Mouse (Mus musculus): Measurements from ENCODE around the gene Gimap9. TPM values are rescaled to one million over a fixed set of nuclear protein-coding genes. Genes with fewer than 3 reads are reported as not detected.

The Gimap9 gene
- polyA plus RNA-seq, 1 experiment, result 0.98 TPM

GRCm38 (mm10) chr6:48646309-48646690 lies 29.6 kb upstream of the Gimap9 start:
- no peak for DNase-seq
- no peaks in the 10 kb centered on the region for H3K4me1 ChIP-seq (ENCODE audit: control insufficient read depth, insufficient read depth, low read length)
- 88% methylated on average over 4 of the region's 4 CpGs for WGBS
- H3K27ac ChIP-seq (ENCODE audit: insufficient read depth, low read length), result no peak overlapping the region
- H3K4me3 ChIP-seq (replicated peaks; ENCODE audit: insufficient read depth, low read depth, low read length), result no peak overlapping the region
- no peaks in the 10 kb centered on the region for H3K27me3 ChIP-seq (ENCODE audit: control insufficient read depth, insufficient read depth, low read length)
- TF ChIP-seq POLR2A (IDR thresholded peaks at IDR 0.05; ENCODE audit: borderline replicate concordance, insufficient read depth, low read length) (no peak), CTCF (IDR thresholded peaks at IDR 0.05; ENCODE audit: borderline replicate concordance, insufficient read depth, low read depth, low read length) (no peak)

GRCm38 (mm10) chr6:48646995-48647394 lies 28.9 kb upstream of the Gimap9 start, which contains the start of gene Gimap8:
Gene Gimap8 (plus strand): TSS chr6:48647234.
- no peak within 1 kb of the TSS for H3K27ac ChIP-seq (ENCODE audit: insufficient read depth, low read length)
- 38% methylated on average over 3 of the region's 3 CpGs for WGBS
- no peaks in the 10 kb centered on the region for H3K27me3 ChIP-seq (ENCODE audit: control insufficient read depth, insufficient read depth, low read length)
- TF ChIP-seq CTCF (IDR thresholded peaks at IDR 0.05; ENCODE audit: borderline replicate concordance, insufficient read depth, low read depth, low read length) (no peak), POLR2A (IDR thresholded peaks at IDR 0.05; ENCODE audit: borderline replicate concordance, insufficient read depth, low read length) (no peak)
- H3K4me1 ChIP-seq (ENCODE audit: control insufficient read depth, insufficient read depth, low read length), result no peaks in the 10 kb centered on the region
- DNase-seq, result no peak
- no peak within 1 kb of the TSS for H3K4me3 ChIP-seq (replicated peaks; ENCODE audit: insufficient read depth, low read depth, low read length)

- Histone ChIP-seq H3K4me3 (replicated peaks; ENCODE audit: insufficient read depth, low read depth, low read length) (no peak overlapping the region), H3K27ac (ENCODE audit: insufficient read depth, low read length) (no peak overlapping the region), H3K27me3 (ENCODE audit: control insufficient read depth, insufficient read depth, low read length) (no peaks in the 10 kb centered on the region), H3K4me1 (ENCODE audit: control insufficient read depth, insufficient read depth, low read length) (no peaks in the 10 kb centered on the region)
- no peak for DNase-seq
- 86% methylated on average over 2 of the region's 2 CpGs for WGBS
- no peak for TF ChIP-seq POLR2A (IDR thresholded peaks at IDR 0.05; ENCODE audit: borderline replicate concordance, insufficient read depth, low read length)
- no peak for TF ChIP-seq CTCF (IDR thresholded peaks at IDR 0.05; ENCODE audit: borderline replicate concordance, insufficient read depth, low read depth, low read length)
These were observed 28.3 kb upstream of the Gimap9 start for GRCm38 (mm10) chr6:48647611-48648010.

- Histone ChIP-seq H3K4me1 (ENCODE audit: control insufficient read depth, insufficient read depth, low read length) (no peaks in the 10 kb centered on the region), H3K27me3 (ENCODE audit: control insufficient read depth, insufficient read depth, low read length) (no peaks in the 10 kb centered on the region), H3K4me3 (replicated peaks; ENCODE audit: insufficient read depth, low read depth, low read length) (no peak overlapping the region), H3K27ac (ENCODE audit: insufficient read depth, low read length) (no peak overlapping the region)
- WGBS, result 83% methylated on average over 4 of the region's 4 CpGs
- TF ChIP-seq POLR2A (IDR thresholded peaks at IDR 0.05; ENCODE audit: borderline replicate concordance, insufficient read depth, low read length) (no peak), CTCF (IDR thresholded peaks at IDR 0.05; ENCODE audit: borderline replicate concordance, insufficient read depth, low read depth, low read length) (no peak)
- no peak for DNase-seq
These were observed 27.1 kb upstream of the Gimap9 start for GRCm38 (mm10) chr6:48648779-48649178.

- no peak for DNase-seq
- Histone ChIP-seq H3K27me3 (ENCODE audit: control insufficient read depth, insufficient read depth, low read length) (no peaks in the 10 kb centered on the region), H3K27ac (ENCODE audit: insufficient read depth, low read length) (no peak overlapping the region), H3K4me1 (ENCODE audit: control insufficient read depth, insufficient read depth, low read length) (no peaks in the 10 kb centered on the region), H3K4me3 (replicated peaks; ENCODE audit: insufficient read depth, low read depth, low read length) (no peak overlapping the region)
- WGBS, result 82% methylated on average over 9 of the region's 9 CpGs
- TF ChIP-seq CTCF (IDR thresholded peaks at IDR 0.05; ENCODE audit: borderline replicate concordance, insufficient read depth, low read depth, low read length), result no peak
- TF ChIP-seq POLR2A (IDR thresholded peaks at IDR 0.05; ENCODE audit: borderline replicate concordance, insufficient read depth, low read length), result no peak
These were observed 25.9 kb upstream of the Gimap9 start for GRCm38 (mm10) chr6:48650041-48650440.

- Histone ChIP-seq H3K4me3 (replicated peaks; ENCODE audit: insufficient read depth, low read depth, low read length) (no peak overlapping the region), H3K27ac (ENCODE audit: insufficient read depth, low read length) (no peak overlapping the region), H3K4me1 (ENCODE audit: control insufficient read depth, insufficient read depth, low read length) (no peaks in the 10 kb centered on the region), H3K27me3 (ENCODE audit: control insufficient read depth, insufficient read depth, low read length) (no peaks in the 10 kb centered on the region)
- TF ChIP-seq POLR2A (IDR thresholded peaks at IDR 0.05; ENCODE audit: borderline replicate concordance, insufficient read depth, low read length) (no peak), CTCF (IDR thresholded peaks at IDR 0.05; ENCODE audit: borderline replicate concordance, insufficient read depth, low read depth, low read length) (no peak)
- WGBS, result 89% methylated on average over 5 of the region's 5 CpGs
- no peak for DNase-seq
These were observed 17.2 kb upstream of the Gimap9 start for GRCm38 (mm10) chr6:48658721-48659120.

GRCm38 (mm10) chr6:48664750-48665149 lies 11.2 kb upstream of the Gimap9 start:
- H3K27ac ChIP-seq (ENCODE audit: insufficient read depth, low read length), result no peak overlapping the region
- no peak for DNase-seq
- H3K4me1 ChIP-seq (ENCODE audit: control insufficient read depth, insufficient read depth, low read length), result no peaks in the 10 kb centered on the region
- WGBS, result 75% methylated on average over 4 of the region's 4 CpGs
- no peaks in the 10 kb centered on the region for H3K27me3 ChIP-seq (ENCODE audit: control insufficient read depth, insufficient read depth, low read length)
- no peak overlapping the region for H3K4me3 ChIP-seq (replicated peaks; ENCODE audit: insufficient read depth, low read depth, low read length)
- TF ChIP-seq POLR2A (IDR thresholded peaks at IDR 0.05; ENCODE audit: borderline replicate concordance, insufficient read depth, low read length), result no peak
- TF ChIP-seq CTCF (IDR thresholded peaks at IDR 0.05; ENCODE audit: borderline replicate concordance, insufficient read depth, low read depth, low read length), result no peak

GRCm38 (mm10) chr6:48665471-48665870 lies 10.5 kb upstream of the Gimap9 start:
- no peaks in the 10 kb centered on the region for H3K27me3 ChIP-seq (ENCODE audit: control insufficient read depth, insufficient read depth, low read length)
- H3K4me1 ChIP-seq (ENCODE audit: control insufficient read depth, insufficient read depth, low read length), result no peaks in the 10 kb centered on the region
- no peak overlapping the region for H3K27ac ChIP-seq (ENCODE audit: insufficient read depth, low read length)
- H3K4me3 ChIP-seq (replicated peaks; ENCODE audit: insufficient read depth, low read depth, low read length), result no peak overlapping the region
- TF ChIP-seq POLR2A (IDR thresholded peaks at IDR 0.05; ENCODE audit: borderline replicate concordance, insufficient read depth, low read length) (no peak), CTCF (IDR thresholded peaks at IDR 0.05; ENCODE audit: borderline replicate concordance, insufficient read depth, low read depth, low read length) (no peak)
- DNase-seq, result no peak
- WGBS, result 52% methylated on average over 9 of the region's 9 CpGs

Data from cerebellum, adult 2 months (tissue).